Mouse (Mus musculus): ENCODE measurements around the gene Tnrc6a. TPM values are rescaled to one million over a fixed set of nuclear protein-coding genes. Genes with fewer than 3 reads are reported as not detected.

Tnrc6a gene
- polyA plus RNA-seq, 1 experiment, result 41.9 TPM

DNA sequence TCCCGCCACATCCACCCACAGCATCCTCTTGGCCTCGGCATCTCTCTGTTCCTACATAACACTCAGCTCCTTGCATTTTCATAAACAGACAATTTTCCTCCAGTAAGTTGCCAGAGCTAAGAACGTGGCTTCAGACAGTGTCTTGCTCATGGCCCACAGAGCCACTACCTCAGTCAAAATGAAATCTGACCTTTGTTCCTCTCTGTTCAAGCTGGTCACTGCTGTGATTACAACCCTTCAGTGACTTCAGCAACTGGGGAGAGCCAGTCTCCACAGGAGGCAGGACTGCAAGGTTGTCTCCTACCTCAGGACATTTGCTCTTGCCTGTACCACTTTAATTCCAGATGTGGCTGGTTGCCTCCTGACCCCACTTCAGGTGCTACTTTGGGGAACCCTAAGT is 75.5 kb downstream of the Tnrc6a start:
- WGBS, result 74% methylated on average over 3 of the region's 3 CpGs

DNA sequence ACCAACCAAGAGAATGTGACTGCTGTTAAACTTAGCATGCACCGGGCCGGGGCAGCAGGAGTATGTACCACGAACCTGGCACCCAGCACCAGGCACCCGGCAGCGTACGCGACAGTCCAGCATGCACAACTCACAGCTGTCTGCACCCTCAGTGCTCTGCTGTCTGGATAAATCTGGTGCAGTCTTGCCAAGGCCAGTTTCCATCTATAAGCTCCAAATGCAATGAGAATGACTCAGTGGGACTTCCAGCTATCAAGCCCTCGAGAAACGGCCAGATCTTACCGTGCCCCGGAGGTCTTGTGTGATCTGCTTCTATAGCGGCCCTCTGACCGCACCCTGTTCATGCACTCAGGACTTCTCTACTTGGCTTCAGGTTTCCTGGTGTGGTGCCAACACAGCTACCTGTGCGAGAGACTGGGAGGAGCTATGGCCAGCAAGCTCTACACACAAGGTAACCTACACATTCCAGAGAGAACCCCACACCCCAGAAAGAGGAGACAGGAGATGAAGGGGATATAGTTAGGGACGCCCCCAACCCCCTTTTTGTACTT is 76.0 kb downstream of the Tnrc6a start:
- no peaks in the 10 kb centered on the region for H3K4me1 ChIP-seq (ENCODE audit: control insufficient read depth, insufficient read depth, low read length)
- H3K4me3 ChIP-seq (replicated peaks; ENCODE audit: control insufficient read depth, low read depth, low read length), result no peak overlapping the region
- 84% methylated on average over 15 of the region's 15 CpGs for WGBS
- no peak for TF ChIP-seq POLR2A (IDR thresholded peaks at IDR 0.05; ENCODE audit: borderline replicate concordance, control insufficient read depth, low read depth, low read length)
- TF ChIP-seq CTCF (IDR thresholded peaks at IDR 0.05; ENCODE audit: control insufficient read depth, insufficient read depth, low read length), result no peak
- no peak overlapping the region for H3K27ac ChIP-seq (ENCODE audit: control insufficient read depth, insufficient read depth, low read depth, low read length, poor library complexity)

More for the DNA sequence above, 75.5 kb downstream of the Tnrc6a start:
- TF ChIP-seq POLR2A (IDR thresholded peaks at IDR 0.05; ENCODE audit: borderline replicate concordance, control insufficient read depth, low read depth, low read length), result no peak
- no peaks in the 10 kb centered on the region for H3K4me1 ChIP-seq (ENCODE audit: control insufficient read depth, insufficient read depth, low read length)
- H3K4me3 ChIP-seq (replicated peaks; ENCODE audit: control insufficient read depth, low read depth, low read length), result no peak overlapping the region
- no peak overlapping the region for H3K27ac ChIP-seq (ENCODE audit: control insufficient read depth, insufficient read depth, low read depth, low read length, poor library complexity)

DNA sequence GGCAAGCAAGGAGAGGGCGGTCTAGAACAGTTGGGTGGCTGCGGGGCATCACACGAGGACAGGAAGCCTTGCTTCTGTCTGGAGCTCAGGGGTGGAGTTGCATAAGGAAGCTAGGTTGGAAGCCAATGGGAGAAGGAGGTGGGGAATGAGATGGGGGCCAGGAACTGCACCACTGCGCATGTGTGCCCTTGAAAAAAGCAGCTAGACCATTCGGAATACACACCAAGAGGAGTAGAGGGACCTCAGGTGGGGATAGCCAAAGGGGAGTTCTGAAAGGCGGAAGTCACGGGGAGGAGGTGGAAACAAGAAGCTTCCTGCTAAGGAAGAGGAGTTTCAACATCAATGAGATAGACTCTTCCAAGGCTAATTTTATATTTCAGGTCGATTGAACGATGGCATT is 77.0 kb downstream of the Tnrc6a start:
- TF ChIP-seq POLR2A (IDR thresholded peaks at IDR 0.05; ENCODE audit: borderline replicate concordance, control insufficient read depth, low read depth, low read length) (no peak), CTCF (IDR thresholded peaks at IDR 0.05; ENCODE audit: control insufficient read depth, insufficient read depth, low read length) (no peak)
- Histone ChIP-seq H3K27ac (ENCODE audit: control insufficient read depth, insufficient read depth, low read depth, low read length, poor library complexity) (no peak overlapping the region), H3K4me3 (replicated peaks; ENCODE audit: control insufficient read depth, low read depth, low read length) (no peak overlapping the region), H3K4me1 (ENCODE audit: control insufficient read depth, insufficient read depth, low read length) (no peaks in the 10 kb centered on the region; the same call in 1 of the 2 replicates)
- WGBS, result 37% methylated on average over 9 of the region's 9 CpGs

DNA sequence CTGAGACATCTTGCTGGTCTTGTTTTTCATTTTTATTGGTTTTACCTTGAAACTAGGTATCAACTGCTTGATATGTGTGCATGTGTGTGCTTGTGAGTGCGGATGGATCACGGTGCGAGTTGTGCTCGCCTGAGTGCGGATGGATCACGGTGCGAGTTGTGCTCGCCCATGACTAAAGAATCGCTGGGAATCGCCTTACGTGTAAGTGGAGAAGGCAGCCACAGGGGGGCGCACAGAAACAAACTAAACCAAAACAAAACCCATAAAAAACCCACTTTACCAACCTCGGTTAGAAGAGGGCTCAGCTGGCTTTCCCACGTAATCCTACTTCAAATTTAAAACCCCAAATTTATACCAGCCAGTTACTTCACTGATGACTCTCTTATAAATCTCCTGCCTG is 81.6 kb downstream of the Tnrc6a start:
- 17% methylated on average over 14 of the region's 14 CpGs for WGBS
- H3K4me1 ChIP-seq (ENCODE audit: control insufficient read depth, insufficient read depth, low read length), result no peaks in the 10 kb centered on the region; the same call in 1 of the 2 replicates
- no peak overlapping the region for H3K4me3 ChIP-seq (replicated peaks; ENCODE audit: control insufficient read depth, low read depth, low read length)
- no peak overlapping the region for H3K27ac ChIP-seq (ENCODE audit: control insufficient read depth, insufficient read depth, low read depth, low read length, poor library complexity)
- TF ChIP-seq CTCF (IDR thresholded peaks at IDR 0.05; ENCODE audit: control insufficient read depth, insufficient read depth, low read length) (peak; percentile 50), POLR2A (IDR thresholded peaks at IDR 0.05; ENCODE audit: borderline replicate concordance, control insufficient read depth, low read depth, low read length) (no peak)

DNA sequence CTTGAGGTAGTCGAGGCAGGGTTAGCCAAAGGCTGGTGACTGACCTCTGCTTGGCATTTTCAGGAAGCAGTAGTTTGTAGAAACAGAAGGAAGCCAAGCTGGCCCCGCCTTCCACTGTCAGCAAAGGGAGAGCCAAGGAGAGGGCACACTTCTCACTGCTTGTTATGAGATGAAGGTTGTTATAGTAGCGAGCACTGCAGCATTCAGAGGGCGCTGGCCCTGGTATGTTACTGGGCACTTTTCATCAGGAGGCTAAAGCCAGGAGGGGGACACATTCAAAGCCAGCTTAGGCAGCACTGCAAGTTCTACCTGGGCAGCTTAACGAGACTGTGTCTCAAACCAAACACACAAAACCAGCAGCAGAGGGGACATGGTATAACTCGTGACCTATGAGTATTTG is 83.9 kb downstream of the Tnrc6a start:
- 43% methylated on average over 6 of the region's 6 CpGs for WGBS
- TF ChIP-seq POLR2A (IDR thresholded peaks at IDR 0.05; ENCODE audit: borderline replicate concordance, control insufficient read depth, low read depth, low read length) (no peak), CTCF (IDR thresholded peaks at IDR 0.05; ENCODE audit: control insufficient read depth, insufficient read depth, low read length) (no peak)
- Histone ChIP-seq H3K4me3 (replicated peaks; ENCODE audit: control insufficient read depth, low read depth, low read length) (no peak overlapping the region), H3K4me1 (ENCODE audit: control insufficient read depth, insufficient read depth, low read length) (no peaks in the 10 kb centered on the region; the same call in 1 of the 2 replicates), H3K27ac (ENCODE audit: control insufficient read depth, insufficient read depth, low read depth, low read length, poor library complexity) (no peak overlapping the region)

DNA sequence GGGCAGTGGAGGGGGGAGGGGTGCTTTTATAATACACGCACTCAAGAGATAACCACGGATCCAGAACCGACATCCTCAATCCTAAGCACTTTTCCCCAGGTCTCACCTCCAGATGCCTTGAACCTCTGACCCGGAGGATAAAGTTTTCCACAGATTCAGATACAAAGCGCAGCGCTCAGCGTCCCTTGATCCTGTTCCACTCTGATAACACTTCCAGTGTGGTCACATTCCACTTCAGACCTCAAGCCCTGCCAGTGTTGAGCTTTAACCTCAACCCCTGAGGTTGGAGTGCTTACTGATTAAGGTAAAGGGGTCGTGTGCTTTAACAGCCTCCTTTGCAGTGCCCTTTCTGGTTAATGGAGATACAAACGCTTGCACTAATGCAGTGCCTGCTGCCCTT is 86.2 kb downstream of the Tnrc6a start:
- no peak overlapping the region for H3K27ac ChIP-seq (ENCODE audit: control insufficient read depth, insufficient read depth, low read depth, low read length, poor library complexity)
- WGBS, result 74% methylated on average over 9 of the region's 9 CpGs
- TF ChIP-seq POLR2A (IDR thresholded peaks at IDR 0.05; ENCODE audit: borderline replicate concordance, control insufficient read depth, low read depth, low read length) (no peak), CTCF (IDR thresholded peaks at IDR 0.05; ENCODE audit: control insufficient read depth, insufficient read depth, low read length) (no peak)
- no peak overlapping the region for H3K4me3 ChIP-seq (replicated peaks; ENCODE audit: control insufficient read depth, low read depth, low read length)
- no peaks in the 10 kb centered on the region; the same call in 1 of the 2 replicates for H3K4me1 ChIP-seq (ENCODE audit: control insufficient read depth, insufficient read depth, low read length)

DNA sequence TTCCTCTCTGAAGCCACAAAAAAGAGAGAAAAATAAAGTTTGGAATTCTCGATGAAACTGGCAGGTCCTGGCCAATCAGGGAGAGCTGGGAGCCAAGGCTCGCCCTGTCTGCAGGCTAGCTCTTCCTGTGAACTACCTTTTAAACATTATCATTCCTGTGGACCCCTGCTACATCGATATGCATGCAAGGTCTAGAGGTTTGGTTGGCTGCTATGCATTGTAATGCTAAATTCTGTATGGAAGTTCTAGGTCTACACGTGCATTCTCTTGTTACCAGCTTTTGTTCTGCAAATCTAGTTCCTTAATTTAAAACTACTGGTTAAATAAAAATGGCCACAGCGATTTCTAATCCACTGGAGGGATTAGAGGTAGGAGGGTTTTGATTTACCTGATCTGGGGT is 87.8 kb downstream of the Tnrc6a start:
- no peaks in the 10 kb centered on the region for H3K4me1 ChIP-seq (ENCODE audit: control insufficient read depth, insufficient read depth, low read length)
- H3K27ac ChIP-seq (ENCODE audit: control insufficient read depth, insufficient read depth, low read depth, low read length, poor library complexity), result no peak overlapping the region
- no peak for TF ChIP-seq POLR2A (IDR thresholded peaks at IDR 0.05; ENCODE audit: borderline replicate concordance, control insufficient read depth, low read depth, low read length)
- TF ChIP-seq CTCF (IDR thresholded peaks at IDR 0.05; ENCODE audit: control insufficient read depth, insufficient read depth, low read length), result no peak
- WGBS, result 45% methylated on average over 5 of the region's 5 CpGs
- H3K4me3 ChIP-seq (replicated peaks; ENCODE audit: control insufficient read depth, low read depth, low read length), result no peak overlapping the region

DNA sequence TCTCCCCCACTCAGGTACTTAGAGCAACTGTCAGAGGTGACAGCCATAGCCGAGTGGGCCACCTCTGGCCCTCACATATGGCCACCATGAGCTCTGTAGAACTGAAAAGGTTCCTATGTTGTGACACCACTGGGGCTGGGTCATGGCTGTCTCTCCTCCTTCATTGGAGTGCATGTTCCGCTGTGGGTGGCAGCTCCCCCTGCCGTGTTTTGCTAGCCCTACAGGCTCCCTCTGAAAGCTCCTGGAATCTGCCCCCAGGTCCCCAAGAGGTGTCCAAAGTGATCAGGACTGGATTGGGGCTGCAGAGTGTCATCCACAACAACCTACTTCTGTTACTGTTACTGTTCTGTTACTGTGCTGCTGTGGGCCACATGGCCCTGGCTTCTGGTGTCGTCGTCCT is 88.6 kb downstream of the Tnrc6a start:
- Histone ChIP-seq H3K27ac (ENCODE audit: control insufficient read depth, insufficient read depth, low read depth, low read length, poor library complexity) (no peak overlapping the region), H3K4me3 (replicated peaks; ENCODE audit: control insufficient read depth, low read depth, low read length) (no peak overlapping the region), H3K4me1 (ENCODE audit: control insufficient read depth, insufficient read depth, low read length) (no peaks in the 10 kb centered on the region)
- WGBS, result 73% methylated on average over 5 of the region's 5 CpGs
- TF ChIP-seq CTCF (IDR thresholded peaks at IDR 0.05; ENCODE audit: control insufficient read depth, insufficient read depth, low read length), result no peak
